Mouse (Mus musculus): ENCODE data around the gene Dlg2.

DNA sequence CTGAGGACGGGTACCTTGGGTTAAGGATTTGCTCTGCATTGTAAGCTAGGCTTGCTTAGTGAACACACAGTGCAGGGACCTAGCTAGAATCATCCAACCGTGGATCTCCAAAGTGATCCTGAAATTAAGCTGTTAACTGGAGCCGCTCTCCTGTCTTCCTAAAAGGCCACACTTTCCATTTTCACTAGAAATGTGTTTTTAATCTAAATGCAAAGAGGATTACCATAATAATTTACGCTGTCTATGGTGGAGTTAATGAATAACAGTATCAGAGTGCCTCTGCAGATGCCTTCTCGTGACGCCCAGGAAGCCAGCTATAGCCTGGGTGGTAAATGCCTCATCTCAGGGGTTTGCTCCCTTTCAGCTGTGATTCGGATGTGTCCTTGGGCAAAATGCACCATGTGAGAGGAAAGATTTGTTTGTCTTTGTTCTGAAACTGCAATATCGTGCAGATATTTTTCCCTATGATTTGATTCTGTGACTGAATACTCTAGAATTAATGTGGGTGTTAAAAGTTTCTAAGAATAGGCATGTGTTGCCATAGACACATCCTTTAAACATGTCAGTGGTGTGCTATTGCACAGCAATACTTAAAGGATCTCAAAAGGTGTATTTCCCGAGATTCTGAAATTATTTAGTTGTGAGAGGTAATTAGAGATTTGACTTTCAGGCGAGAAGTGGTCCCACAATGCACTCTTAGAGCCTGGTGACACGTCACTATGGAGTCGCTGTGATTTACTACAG is 587.0 kb downstream of the Dlg2 start:
- TF ChIP-seq NANOG (IDR thresholded peaks at IDR 0.05; ENCODE audit: borderline replicate concordance, low read length) = no peak
- TF ChIP-seq CTCF (conservative IDR thresholded peaks at IDR 0.05; ENCODE audit: low read length) = no peak
